Mouse (Mus musculus): ENCODE data around the gene Sf3b4.

Sf3b4 gene

DNA sequence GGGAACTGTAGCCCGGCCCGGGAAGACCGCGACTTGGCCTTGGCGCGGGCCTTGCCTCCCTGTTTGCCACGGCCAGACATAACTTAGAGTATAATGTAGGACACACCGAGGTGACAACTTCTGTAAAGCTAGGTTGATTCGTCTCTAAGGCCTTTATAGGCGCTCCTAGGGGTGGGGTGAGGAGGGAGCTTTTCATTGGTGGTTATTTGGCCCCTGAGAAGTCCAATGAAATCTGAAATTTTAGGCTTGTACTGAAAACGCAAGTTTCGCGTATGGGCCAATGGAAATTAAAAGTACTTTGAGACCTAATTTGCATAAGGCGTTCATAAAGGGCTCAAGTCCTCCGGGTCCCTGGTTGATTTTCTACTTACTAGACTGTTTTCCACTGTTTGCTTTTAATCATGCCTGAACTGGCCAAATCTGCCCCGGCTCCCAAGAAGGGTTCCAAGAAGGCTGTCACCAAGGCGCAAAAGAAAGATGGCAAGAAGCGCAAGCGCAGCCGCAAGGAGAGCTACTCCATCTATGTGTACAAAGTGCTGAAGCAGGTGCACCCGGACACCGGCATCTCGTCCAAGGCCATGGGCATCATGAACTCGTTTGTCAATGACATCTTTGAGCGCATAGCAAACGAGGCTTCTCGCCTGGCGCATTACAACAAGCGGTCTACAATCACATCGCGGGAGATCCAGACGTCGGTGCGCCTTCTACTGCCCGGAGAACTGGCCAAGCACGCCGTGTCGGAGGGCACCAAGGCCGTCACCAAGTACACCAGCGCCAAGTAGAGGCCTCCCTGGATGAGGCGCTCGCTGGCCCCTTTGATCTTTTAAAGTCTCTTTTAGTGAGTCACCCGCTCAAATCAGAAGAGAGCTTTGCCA is 48.9 kb downstream of the Sf3b4 start, which contains the start of the genes Hist2h2ac and Hist2h2be:
Gene Hist2h2ac, minus strand, starts transcription at position 116 of the 875 bp plus-strand sequence.
Gene Hist2h2be, plus strand, starts transcription at position 355 of the 875 bp plus-strand sequence.
- peak; percentile 91 to 93 for DNase-seq

DNA sequence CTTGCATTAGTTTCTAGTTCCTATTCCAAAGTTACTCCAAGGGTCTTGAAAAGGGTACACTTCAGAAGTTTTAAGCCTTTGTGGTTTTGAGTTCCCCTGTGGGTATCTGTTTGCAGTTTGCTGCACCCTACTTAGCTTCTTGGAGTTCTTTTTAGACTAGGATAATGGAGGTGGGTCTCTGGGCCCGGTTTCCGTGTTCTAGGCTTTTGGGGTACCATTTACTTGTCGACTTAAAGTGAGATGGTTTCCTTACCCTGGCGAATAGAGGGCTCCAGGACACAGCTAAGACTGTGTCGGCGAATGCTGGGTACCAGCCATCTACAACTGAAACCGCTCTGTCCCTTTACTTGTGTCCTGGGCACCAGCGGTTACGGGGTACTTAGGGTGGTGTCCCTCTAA is 49.5 kb downstream of the Sf3b4 start:
- no peak for DNase-seq

DNA sequence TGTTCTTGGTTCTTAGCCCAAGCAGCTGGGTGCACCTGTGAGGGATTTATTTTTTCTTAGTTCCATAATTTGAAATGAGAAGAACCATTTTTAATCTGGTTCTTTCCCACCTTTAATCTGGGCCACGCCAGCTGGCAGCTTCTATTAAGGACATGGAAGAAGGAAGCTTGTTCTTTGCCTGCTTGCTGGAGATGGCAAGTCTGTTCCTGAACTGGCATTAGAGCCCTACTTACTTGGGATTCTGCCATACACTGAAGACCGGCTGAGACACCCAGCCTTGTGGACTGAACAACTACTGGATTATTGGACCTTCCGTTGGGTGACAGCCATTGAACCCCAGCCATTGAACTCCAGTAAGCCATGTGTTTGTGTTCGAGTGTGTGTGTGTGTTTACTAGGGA is 50.6 kb downstream of the Sf3b4 start:
- DNase-seq: no peak

DNA sequence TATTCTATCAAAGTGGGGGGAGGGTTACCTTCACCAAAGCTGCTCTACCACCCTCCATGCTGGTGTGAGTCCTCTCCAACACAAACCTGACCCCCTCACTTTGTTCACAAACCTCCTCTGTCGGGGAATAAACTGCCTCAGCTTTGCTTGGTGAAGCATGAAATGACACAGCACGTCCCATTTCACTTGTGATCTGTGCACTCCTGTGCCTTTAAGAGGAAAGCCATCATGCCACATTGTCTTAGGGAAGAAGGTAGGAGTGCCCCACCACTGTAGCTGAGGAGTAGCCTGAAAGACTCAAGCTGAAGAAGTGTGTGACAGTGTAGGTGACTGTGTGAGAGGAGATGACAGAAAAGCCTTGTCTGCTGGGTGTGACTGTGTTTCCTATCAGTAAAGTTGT is 53.3 kb downstream of the Sf3b4 start:
- no peak for DNase-seq
